Mouse (Mus musculus) intestine, embryonic 15.5 days (tissue): ENCODE measurements around the gene Prdx1. TPM values are rescaled to one million over a fixed set of nuclear protein-coding genes. Genes with fewer than 3 reads are reported as not detected.

Experiments used
- ATAC-seq: fragments of 200-750 bp; cut with Nextera tagmentation; 2 replicates; pipeline ENCODE4 v1.8.0; 2017; ENCODE audit warnings: moderate TSS enrichment, moderate library complexity
- H3K27ac ChIP-seq: fragments of 300-500 bp; sonication (generic); 2 replicates; pipeline ENCODE4 v1.5.1; 2015; ENCODE audit warnings: mild to moderate bottlenecking, inconsistent platforms
- H3K27me3 ChIP-seq: fragments of 300-500 bp; sonication (generic); replicated peaks from 2 replicates; pipeline ENCODE4 v1.6.1; 2015; ENCODE audit warnings: inconsistent platforms
- H3K36me3 ChIP-seq: fragments of 300-500 bp; sonication (generic); 2 replicates; pipeline ENCODE4 v1.6.1; 2015; ENCODE audit warnings: inconsistent platforms
- H3K4me1 ChIP-seq: fragments of 300-500 bp; sonication (generic); replicated peaks from 2 replicates; pipeline ENCODE4 v1.6.1; 2015; ENCODE audit warnings: inconsistent platforms
- H3K4me2 ChIP-seq: fragments of 300-500 bp; sonication (generic); replicated peaks from 2 replicates; pipeline ENCODE4 v1.6.1; 2015; ENCODE audit warnings: mild to moderate bottlenecking, inconsistent platforms
- H3K4me3 ChIP-seq: fragments of 300-500 bp; sonication (generic); replicated peaks from 2 replicates; pipeline ENCODE4 v1.5.1; 2015; ENCODE audit warnings: inconsistent platforms
- H3K9ac ChIP-seq: fragments of 300-500 bp; sonication (generic); 2 replicates; pipeline ENCODE4 v1.6.1; 2015; ENCODE audit warnings: inconsistent platforms
- H3K9me3 ChIP-seq: fragments of 300-500 bp; sonication (generic); 2 replicates; pipeline ENCODE4 v1.6.1; 2016; ENCODE audit warnings: inconsistent platforms
- WGBS: fragments of 180-500 bp; shearing (Covaris S2); methylation state at CpG from one replicate; pipeline ENCODE4 v1.1.7; 2015; 5-methylcytosine and 5-hydroxymethylcytosine counted together
- polyA plus RNA-seq: library from polyadenylated mRNA; unstranded; fragments of >200 nt; fragmentation: Nextera tagmentation; extraction: Ambion mirVana; gene quantifications from 2 replicates; pipeline ENCODE4 v1.2.1, GENCODE M21; 2015

Prdx1 gene
- polyA plus RNA-seq, 1 experiment from 2014 or later = 1,568 TPM

DNA sequence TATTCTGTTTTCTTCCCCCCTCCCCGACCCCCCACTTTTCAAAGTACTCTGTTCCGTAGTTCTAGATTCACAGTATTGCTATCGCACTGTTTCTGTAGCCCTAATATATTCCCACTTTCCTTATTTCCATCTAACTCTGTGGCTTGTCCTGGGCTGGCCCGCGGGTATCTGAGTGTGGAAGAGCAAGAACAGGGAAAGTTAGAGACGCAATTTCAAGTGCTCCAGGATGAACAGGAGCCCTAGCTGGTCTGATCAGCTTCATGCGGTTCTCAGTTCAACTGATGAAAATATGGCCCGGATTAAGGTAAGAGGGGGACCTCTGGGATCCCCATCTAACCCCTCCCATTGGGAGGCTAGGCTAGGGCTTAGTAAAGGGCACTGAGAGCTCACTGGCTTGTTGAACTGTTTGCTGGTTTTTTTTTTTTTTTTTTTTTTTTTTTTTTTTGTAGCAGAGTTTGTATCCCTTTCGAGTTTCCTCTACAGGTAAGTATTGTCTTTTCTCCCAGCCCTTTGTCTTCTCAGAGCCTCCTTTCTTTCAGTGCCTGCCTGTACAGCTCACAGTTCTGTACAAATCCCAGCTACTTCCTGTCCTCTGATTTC lies 23.5 kb downstream of the Prdx1 start:
- ATAC-seq = peak; percentile 19
- Histone ChIP-seq H3K36me3 (no peaks in the 10 kb centered on the region), H3K4me3 (peak overlapping the region; percentile 63), H3K27ac (no peak overlapping the region), H3K4me1 (peaks cover 8% of the 10 kb centered on the region), H3K27me3 (no peaks in the 10 kb centered on the region), H3K4me2 (peak overlapping the region; percentile 85), H3K9me3 (no peaks in the 10 kb centered on the region), H3K9ac (peak overlapping the region; percentile 64)
- 5% methylated on average over 9 of the region's 9 CpGs for WGBS

DNA sequence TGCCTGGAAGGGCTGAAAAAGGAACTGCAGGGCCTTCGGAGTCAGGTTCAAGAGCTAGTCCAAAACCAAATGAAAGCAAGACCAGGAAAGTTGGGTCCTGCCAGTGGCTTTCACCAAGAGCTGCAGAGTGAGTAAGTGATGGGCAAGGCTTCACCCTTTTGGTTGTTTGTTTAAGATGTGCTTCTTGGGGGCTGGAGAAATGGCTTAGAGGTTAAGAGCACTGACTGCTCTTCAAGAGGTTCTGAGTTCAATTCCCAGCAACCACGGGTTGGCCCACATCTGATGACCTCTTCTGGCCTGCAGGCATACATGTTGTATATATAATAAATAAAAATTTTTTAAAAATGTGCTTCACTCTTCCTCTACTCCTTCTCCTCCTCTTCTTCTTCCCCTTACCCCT lies 24.8 kb downstream of the Prdx1 start:
- H3K4me3 ChIP-seq = no peak overlapping the region
- H3K36me3 ChIP-seq = no peaks in the 10 kb centered on the region
- no peak overlapping the region for H3K27ac ChIP-seq
- 94% methylated on average over 2 of the region's 2 CpGs for WGBS
- H3K27me3 ChIP-seq = no peaks in the 10 kb centered on the region
- H3K4me1 ChIP-seq = peaks cover 8% of the 10 kb centered on the region
- no peaks in the 10 kb centered on the region for H3K9me3 ChIP-seq
- no peak for ATAC-seq
- no peak overlapping the region for H3K9ac ChIP-seq
- H3K4me2 ChIP-seq = no peak overlapping the region

DNA sequence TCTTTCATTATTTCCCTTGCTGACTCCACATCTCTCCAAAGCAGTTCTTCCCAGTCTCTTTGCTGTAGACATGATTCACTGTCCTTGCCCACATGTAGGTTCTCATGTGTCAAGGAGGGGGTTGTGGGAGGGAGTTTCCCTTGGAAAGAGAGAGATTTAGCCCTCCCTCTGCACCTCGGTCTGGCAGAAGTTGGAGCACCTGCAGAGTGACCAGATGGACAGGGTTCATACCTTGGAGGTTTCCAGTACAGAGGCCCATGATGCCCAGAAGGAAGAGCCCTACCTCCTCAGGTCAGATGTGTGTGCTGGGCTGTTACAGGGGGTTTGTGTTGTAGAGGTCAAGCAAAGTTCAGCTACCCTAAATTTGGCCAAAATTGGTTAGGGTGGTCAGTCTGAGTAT lies 27.2 kb downstream of the Prdx1 start:
- H3K4me1 ChIP-seq = peaks cover 8% of the 10 kb centered on the region
- no peak overlapping the region for H3K27ac ChIP-seq
- no peak for ATAC-seq
- no peaks in the 10 kb centered on the region for H3K9me3 ChIP-seq
- WGBS = 92% methylated on average over 1 of the region's 1 CpGs
- H3K4me3 ChIP-seq = no peak overlapping the region
- no peaks in the 10 kb centered on the region for H3K36me3 ChIP-seq
- H3K4me2 ChIP-seq = no peak overlapping the region
- no peaks in the 10 kb centered on the region for H3K27me3 ChIP-seq
- no peak overlapping the region for H3K9ac ChIP-seq

DNA sequence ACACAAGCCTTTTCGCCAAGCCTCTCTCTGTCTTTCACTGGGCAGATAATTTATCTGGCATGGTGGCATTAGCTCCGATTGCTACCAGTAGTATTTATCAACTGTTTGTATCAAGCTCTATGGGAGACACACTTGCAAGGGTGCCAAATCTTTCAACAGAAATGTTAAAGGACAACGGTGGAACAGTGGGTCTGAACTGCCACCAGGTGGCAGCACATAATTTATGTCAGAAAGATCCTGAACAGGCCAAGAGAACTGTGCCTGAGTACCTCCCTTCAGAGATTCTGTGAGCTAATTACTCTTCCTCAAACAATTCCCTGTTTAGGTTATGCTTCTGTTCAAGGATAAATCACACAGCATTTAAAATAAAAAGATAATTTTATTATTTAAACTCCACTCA lies 34.1 kb downstream of the Prdx1 start:
- no peaks in the 10 kb centered on the region for H3K36me3 ChIP-seq
- no peaks in the 10 kb centered on the region for H3K9me3 ChIP-seq
- no peak for ATAC-seq
- H3K27me3 ChIP-seq = no peaks in the 10 kb centered on the region
- H3K4me3 ChIP-seq = no peak overlapping the region
- 16% methylated on average over 3 of the region's 3 CpGs for WGBS
- no peak overlapping the region for H3K27ac ChIP-seq
- H3K4me1 ChIP-seq = 0 out of 2 replicates have a peak, but pooled peaks cover 2% of the 10 kb centered on the region
- no peak overlapping the region for H3K9ac ChIP-seq
- no peak overlapping the region for H3K4me2 ChIP-seq

DNA sequence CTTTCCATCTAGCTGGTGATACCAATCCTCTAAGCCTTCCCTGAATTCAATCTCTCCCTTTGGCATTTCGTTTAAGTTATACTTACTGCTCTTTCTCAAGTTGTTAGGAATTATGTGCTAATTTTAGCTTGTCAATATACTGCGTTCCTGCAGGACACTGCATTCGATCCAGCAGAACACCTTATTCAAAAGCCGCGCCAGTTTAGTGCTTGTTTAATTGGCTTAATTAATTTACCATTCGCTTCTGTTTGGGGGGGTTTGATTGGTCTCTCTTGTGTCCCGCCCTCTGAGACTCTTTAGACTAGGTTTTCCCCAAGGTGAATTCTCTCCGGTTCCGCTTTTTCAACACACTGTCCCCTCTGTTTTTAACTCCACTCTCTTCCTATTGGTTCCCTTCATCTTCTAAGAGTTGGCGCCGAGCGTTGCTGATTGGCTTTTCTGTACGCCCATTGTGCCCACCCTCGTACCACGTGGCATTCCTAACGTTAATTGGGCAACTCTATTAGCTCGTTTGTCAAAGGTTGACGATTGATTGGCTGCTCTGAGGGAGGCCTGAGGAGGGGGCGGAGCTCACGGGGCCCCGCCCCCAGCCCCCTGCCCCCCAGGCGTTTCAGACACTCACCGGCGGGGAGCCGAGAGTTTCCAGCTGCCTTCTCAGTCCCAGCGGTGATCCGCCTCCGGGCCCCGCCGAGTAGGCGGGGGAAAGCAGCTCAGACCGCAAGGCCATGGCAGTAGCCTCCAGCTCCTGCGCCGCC lies 35.2 kb downstream of the Prdx1 start, which contains the start of gene Tesk2:
Tesk2 (plus strand) TSS at position 606 of the 755 bp plus-strand sequence.
- WGBS = under 1% methylated on average over 34 of the region's 34 CpGs

DNA sequence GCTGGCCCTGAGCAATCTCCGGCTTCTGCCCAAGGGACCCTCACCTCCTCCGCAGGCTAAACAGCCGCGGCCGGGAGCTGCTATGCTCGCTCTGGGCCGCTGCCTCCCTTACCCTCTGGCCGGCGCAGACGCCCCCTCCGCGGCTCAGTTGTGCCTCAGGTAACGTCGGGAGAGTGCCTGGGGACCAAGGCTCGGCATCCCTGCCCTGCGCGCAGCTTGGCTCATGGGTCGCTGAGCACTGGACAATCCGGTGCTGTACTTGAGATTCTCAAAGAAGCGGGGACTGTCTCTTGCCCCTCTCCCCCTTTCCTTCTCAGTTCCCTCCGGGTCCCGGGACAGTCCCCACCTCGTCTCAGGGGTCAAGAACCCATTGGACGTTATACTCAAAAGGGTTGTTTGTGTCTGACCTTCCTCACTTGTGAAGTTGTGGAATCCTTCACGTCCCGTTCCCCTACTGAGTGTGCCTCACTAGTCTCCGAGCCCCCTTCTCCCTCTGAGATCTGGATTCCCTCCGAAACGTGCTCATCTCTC lies 35.8 kb downstream of the Prdx1 start:
- WGBS = under 1% methylated on average over 29 of the region's 29 CpGs
- H3K4me1 ChIP-seq = 0 out of 2 replicates have a peak, but pooled peaks cover 2% of the 10 kb centered on the region

More for the DNA sequence above, 35.2 kb downstream of the Prdx1 start, which contains the start of gene Tesk2:
- Histone ChIP-seq H3K27me3 (no peaks in the 10 kb centered on the region), H3K4me2 (peak within 1 kb of the TSS; percentile 88), H3K36me3 (no peaks in the 10 kb centered on the region), H3K27ac (peak within 1 kb of the TSS; percentile 83), H3K4me1 (0 out of 2 replicates have a peak, but pooled peaks cover 2% of the 10 kb centered on the region), H3K4me3 (peak within 1 kb of the TSS; percentile 73), H3K9ac (peak within 1 kb of the TSS; percentile 76), H3K9me3 (no peaks in the 10 kb centered on the region)
- ATAC-seq = peak; percentile 98

DNA sequence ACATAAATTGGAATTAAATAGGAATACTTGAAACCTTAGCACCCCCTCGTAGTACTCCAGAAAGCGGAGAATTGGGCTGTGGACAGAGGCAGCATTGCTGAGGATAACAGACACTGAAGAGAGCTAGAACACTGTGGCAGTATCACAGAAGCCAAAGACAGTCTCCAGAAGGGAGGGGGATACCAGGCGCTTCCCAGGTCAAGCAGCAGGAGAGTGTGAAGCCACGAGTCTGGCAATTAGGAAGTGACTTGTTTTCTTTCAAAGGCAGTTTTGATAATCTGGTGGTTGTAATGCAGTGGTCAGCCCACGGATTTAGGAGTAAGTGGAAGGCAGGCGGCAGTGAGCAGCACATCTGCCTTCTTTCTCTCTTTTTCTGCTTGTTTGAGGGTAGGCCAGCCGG lies 36.9 kb downstream of the Prdx1 start:
- H3K4me1 ChIP-seq = 0 out of 2 replicates have a peak, but pooled peaks cover 7% of the 10 kb centered on the region
- 57% methylated on average over 7 of the region's 7 CpGs for WGBS
- no peaks in the 10 kb centered on the region for H3K36me3 ChIP-seq
- H3K9ac ChIP-seq = no peak overlapping the region
- no peak for ATAC-seq
- H3K4me3 ChIP-seq = no peak overlapping the region
- H3K4me2 ChIP-seq = peak overlapping the region; percentile 88
- no peak overlapping the region for H3K27ac ChIP-seq
- no peaks in the 10 kb centered on the region for H3K9me3 ChIP-seq
- H3K27me3 ChIP-seq = no peaks in the 10 kb centered on the region

More for the DNA sequence above, 35.8 kb downstream of the Prdx1 start:
- H3K9me3 ChIP-seq = no peaks in the 10 kb centered on the region
- no peak; the same call in 1 of the 2 replicates for ATAC-seq
- H3K4me3 ChIP-seq = peak overlapping the region; percentile 73
- H3K27ac ChIP-seq = peak overlapping the region; percentile 83
- H3K9ac ChIP-seq = peak overlapping the region; percentile 76
- no peaks in the 10 kb centered on the region for H3K27me3 ChIP-seq
- H3K36me3 ChIP-seq = no peaks in the 10 kb centered on the region
- H3K4me2 ChIP-seq = peak overlapping the region; percentile 88

DNA sequence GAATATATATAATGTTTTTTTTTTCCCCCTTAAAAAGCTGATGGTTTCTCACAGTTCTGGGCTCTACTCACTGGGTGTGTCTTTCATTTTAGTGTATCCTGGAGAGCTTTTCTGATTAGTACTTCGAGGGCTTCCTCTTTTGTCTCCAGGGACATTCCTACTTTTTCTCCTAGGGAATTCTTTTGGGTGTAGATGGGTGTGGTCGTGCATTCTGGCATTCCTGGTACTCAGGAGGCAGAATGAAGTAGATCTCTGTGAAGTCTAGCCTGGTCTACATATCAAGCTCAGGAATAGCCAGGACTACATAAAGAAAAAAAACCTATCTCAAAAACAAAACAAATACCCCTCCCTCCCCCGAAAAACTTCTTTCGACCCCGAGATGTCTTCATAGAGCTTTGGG lies 40.1 kb downstream of the Prdx1 start:
- no peaks in the 10 kb centered on the region for H3K36me3 ChIP-seq
- no peak for ATAC-seq
- no peak overlapping the region for H3K4me2 ChIP-seq
- no peaks in the 10 kb centered on the region for H3K9me3 ChIP-seq
- H3K9ac ChIP-seq = no peak overlapping the region
- no peak overlapping the region for H3K4me3 ChIP-seq
- no peak overlapping the region for H3K27ac ChIP-seq
- no peaks in the 10 kb centered on the region for H3K27me3 ChIP-seq
- H3K4me1 ChIP-seq = 0 out of 2 replicates have a peak, but pooled peaks cover 7% of the 10 kb centered on the region
- WGBS = 75% methylated on average over 5 of the region's 5 CpGs

DNA sequence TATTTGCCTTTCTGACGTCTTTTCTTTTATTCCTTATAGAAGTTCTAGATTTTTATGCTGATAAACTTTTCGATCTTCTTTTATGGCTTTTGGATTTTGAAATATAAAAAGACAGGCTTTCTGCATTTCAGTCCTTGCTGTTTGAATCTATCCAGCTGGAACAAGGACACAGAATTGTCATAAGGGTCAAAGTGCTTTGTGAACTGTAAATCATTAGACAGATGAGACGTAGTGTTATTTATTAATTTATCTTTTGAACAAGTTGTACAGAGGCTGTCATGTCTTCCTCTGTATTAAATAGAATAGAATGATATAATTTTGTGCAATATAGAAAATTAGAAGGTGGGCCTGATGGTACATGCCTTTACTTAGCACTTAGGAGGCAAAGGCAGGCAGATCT lies 42.1 kb downstream of the Prdx1 start:
- H3K4me3 ChIP-seq = no peak overlapping the region
- 57% methylated on average over 3 of the region's 3 CpGs for WGBS
- 0 out of 2 replicates have a peak, but pooled peaks cover 8% of the 10 kb centered on the region for H3K4me1 ChIP-seq
- peak; percentile 48; the same call in 1 of the 2 replicates for ATAC-seq
- no peak overlapping the region for H3K27ac ChIP-seq
- no peak overlapping the region for H3K9ac ChIP-seq
- H3K36me3 ChIP-seq = no peaks in the 10 kb centered on the region
- H3K27me3 ChIP-seq = no peaks in the 10 kb centered on the region
- H3K4me2 ChIP-seq = no peak overlapping the region
- H3K9me3 ChIP-seq = no peaks in the 10 kb centered on the region

DNA sequence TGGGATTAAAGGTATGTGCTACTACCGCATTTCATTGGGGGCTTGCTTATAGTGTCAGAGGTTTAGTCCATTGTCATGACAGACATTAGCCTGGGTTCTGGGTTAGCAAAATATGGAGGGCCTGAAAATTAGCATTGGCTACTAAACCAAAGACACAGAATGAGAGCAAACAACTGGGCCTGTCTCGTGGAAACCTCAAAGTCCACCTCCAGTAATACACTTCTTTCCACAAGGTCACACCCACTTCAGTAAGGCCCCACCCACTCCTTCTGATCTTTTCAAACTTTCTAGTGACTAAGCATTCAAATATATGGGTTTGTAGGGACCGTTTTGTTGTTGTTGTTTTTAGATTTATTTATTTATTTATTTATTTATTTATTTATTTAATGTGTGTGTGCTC lies 44.2 kb downstream of the Prdx1 start:
- Histone ChIP-seq H3K9me3 (no peaks in the 10 kb centered on the region), H3K4me2 (no peak overlapping the region), H3K36me3 (no peaks in the 10 kb centered on the region), H3K4me3 (no peak overlapping the region), H3K27ac (no peak overlapping the region), H3K27me3 (no peaks in the 10 kb centered on the region), H3K9ac (no peak overlapping the region), H3K4me1 (0 out of 2 replicates have a peak, but pooled peaks cover 8% of the 10 kb centered on the region)
- no peak for ATAC-seq
- WGBS = 87% methylated on average over 3 of the region's 3 CpGs

DNA sequence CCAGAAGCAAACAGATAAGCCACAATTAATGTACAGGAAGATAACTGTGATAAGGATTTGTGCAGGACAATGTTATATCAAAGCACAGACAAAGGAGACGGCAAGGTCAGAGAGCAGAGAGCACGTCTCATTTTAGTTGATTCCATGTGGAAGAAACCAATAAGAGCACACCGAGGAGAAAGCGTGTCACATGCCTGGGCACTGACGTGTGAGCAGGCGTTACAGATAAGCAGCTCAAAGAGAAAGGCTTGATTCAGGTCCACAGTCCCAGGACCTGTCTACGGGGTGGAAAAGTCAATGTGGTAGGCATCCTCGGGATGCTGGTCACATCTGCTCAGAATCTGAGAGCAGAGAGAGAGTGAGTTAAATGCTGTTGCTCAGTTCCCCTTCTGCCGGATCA lies 45.7 kb downstream of the Prdx1 start:
- Histone ChIP-seq H3K27ac (no peak overlapping the region), H3K4me1 (0 out of 2 replicates have a peak, but pooled peaks cover 8% of the 10 kb centered on the region), H3K9ac (no peak overlapping the region), H3K36me3 (no peaks in the 10 kb centered on the region), H3K4me2 (no peak overlapping the region), H3K9me3 (no peaks in the 10 kb centered on the region), H3K4me3 (no peak overlapping the region), H3K27me3 (no peaks in the 10 kb centered on the region)
- WGBS = 74% methylated on average over 9 of the region's 9 CpGs
- peak; percentile 78 for ATAC-seq

DNA sequence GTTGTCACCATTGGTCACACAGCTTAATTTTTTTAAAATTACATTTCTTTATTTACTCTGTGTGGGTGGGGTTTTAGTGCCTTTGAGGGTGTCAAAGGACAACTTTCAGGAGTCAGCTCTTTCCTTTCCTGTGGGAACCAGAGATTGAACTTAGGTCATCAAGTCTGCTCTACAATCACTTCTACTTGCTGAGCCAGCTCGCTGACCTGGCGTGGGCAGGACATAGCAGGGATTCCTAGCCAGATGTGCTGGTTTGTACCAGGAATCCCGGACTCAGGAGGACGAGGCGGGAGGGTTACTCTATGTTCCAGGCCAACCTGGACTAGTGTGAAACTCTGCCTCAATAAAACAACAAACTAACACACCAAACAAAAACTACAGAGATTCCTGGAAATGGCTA lies 47.0 kb downstream of the Prdx1 start:
- Histone ChIP-seq H3K4me3 (no peak overlapping the region), H3K27me3 (no peaks in the 10 kb centered on the region), H3K27ac (no peak overlapping the region), H3K4me2 (no peak overlapping the region), H3K9me3 (no peaks in the 10 kb centered on the region), H3K4me1 (0 out of 2 replicates have a peak, but pooled peaks cover 4% of the 10 kb centered on the region), H3K9ac (no peak overlapping the region), H3K36me3 (no peaks in the 10 kb centered on the region)
- peak; percentile 47; the same call in 1 of the 2 replicates for ATAC-seq
- 67% methylated on average over 5 of the region's 5 CpGs for WGBS
